In genomic region chr1:143632361-143632760, GRCm38 (mm10) we compare ENCODE assay signal across 21 mouse cellular contexts. TPM values are rescaled to one million over a fixed set of nuclear protein-coding genes. Genes with fewer than 3 reads are reported as not detected.
A peak's percentile ranks its signal among the peaks of the same experiment; 100 is the strongest.
DNase-seq lines count a peak whose midpoint lies in the region; ATAC-seq lines count a peak whose summit lies in the region.
"Had no signal": no experiment of that assay in that cellular context is flagged by ENCODE, and none has a peak within 500 bp of the region (broad histone marks: within the 10 kb centered on the region; RNA-seq: fewer than 3 reads in every experiment).

No protein-coding gene starts in this region.

- ATAC-seq in frontal cortex, adult (ENCODE audit: low TSS enrichment) = peak; percentile 78
- ATAC-seq: activated CD4-positive, CD25-positive, alpha-beta regulatory T cell, adult 4 months; CD4-positive, CD25-positive, alpha-beta regulatory T cell, adult 4 months; forebrain, embryonic 14.5 days; forebrain, embryonic 16.5 days; Patski had no signal

- no peak for DNase-seq in frontal cortex, adult 2 months (ENCODE audit: extremely low spot score in 1 of 2, low spot score in 1 of 2)
- peak; percentile 47 for DNase-seq in adipocyte (ENCODE audit: low spot score)
- peak; percentile 65 for DNase-seq in fat pad, adult 2 months (ENCODE audit: extremely low read depth, low read depth, low spot score)
- DNase-seq in right cerebral cortex, postnatal 25 days = no peak
- no peak for DNase-seq in right cerebral cortex, postnatal 36 days (ENCODE audit: low spot score in 2 of 2)
- DNase-seq: adrenal gland, adult 2 months; adrenal gland, postnatal 10 days; adrenal gland, postnatal 25 days; B cell, adult 2 months; cerebellum, adult 11-12 months; cerebellum, adult 2 months; cerebellum, adult 9-10 months; cerebellum, postnatal 10 days; cerebellum, postnatal 25 days had no signal

RNA-seq across cellular contexts. Expression of gene B3galt2, which starts 8.1 kb away (rescaled TPM):
- polyA plus RNA-seq in frontal cortex, adult 2 months (2012; rRNA removed) = 5.6 and 9.2 TPM in 2 replicates
- polyA plus RNA-seq: G1E, Patski had no signal

Comparison
In these comparisons a context has a peak if more than half of its experiments do, and no peak if none do; other contexts are left out.
1. DNase-seq: peak in adipocyte (single experiment) and fat pad, adult 2 months (single experiment); none in frontal cortex, adult 2 months (0 of 2), right cerebral cortex, postnatal 25 days (single experiment) and right cerebral cortex, postnatal 36 days (0 of 2).